Comparison of ENCODE assay signal across 23 mouse cellular contexts in genomic region chr1:52012231-52012630, GRCm38 (mm10). TPM values are rescaled to one million over a fixed set of nuclear protein-coding genes. Genes with fewer than 3 reads are reported as not detected.
A peak's percentile ranks its signal among the peaks of the same experiment; 100 is the strongest.
DNase-seq lines count a peak whose midpoint lies in the region.
"Had no signal": no experiment of that assay in that cellular context is flagged by ENCODE, and none has a peak within 500 bp of the region (broad histone marks: within the 10 kb centered on the region; RNA-seq: fewer than 3 reads in every experiment).

No protein-coding gene starts in this region.

- H3K36me3 ChIP-seq in megakaryocyte, embryonic 14.5 days (replicated peaks; ENCODE audit: low read length) = peaks cover 26% of the 10 kb centered on the region
- H3K36me3 ChIP-seq in splenic B cell, adult 2 months (ENCODE audit: control insufficient read depth, insufficient read depth, low read length, poor library complexity, severe bottlenecking) = no peaks in the 10 kb centered on the region
- H3K36me3 ChIP-seq: embryonic facial prominence, embryonic 13.5 days; forebrain, embryonic 10.5 days; intestine, embryonic 15.5 days; liver, embryonic 12.5 days; midbrain, embryonic 10.5 days had no signal

- H3K9me3 ChIP-seq in megakaryocyte, embryonic 14.5 days = no peaks in the 10 kb centered on the region
- H3K9me3 ChIP-seq: embryonic facial prominence, embryonic 13.5 days; forebrain, embryonic 10.5 days; intestine, embryonic 15.5 days; liver, embryonic 12.5 days; midbrain, embryonic 10.5 days had no signal

- H3K4me3 ChIP-seq in megakaryocyte, embryonic 14.5 days (replicated peaks) = peak overlapping the region; percentile 79
- H3K4me3 ChIP-seq: embryonic facial prominence, embryonic 13.5 days; forebrain, embryonic 10.5 days; intestine, embryonic 15.5 days; liver, embryonic 12.5 days; midbrain, embryonic 10.5 days; myocyte had no signal

- peak; percentile 37 to 43 for DNase-seq in B cell, adult 2 months
- peak; percentile 21 for DNase-seq in T-cell, adult 2 months (ENCODE audit: low spot score)
- DNase-seq in splenic B cell, adult 2 months (ENCODE audit: low read depth, low spot score) = peak; percentile 55
- DNase-seq in cerebellum, adult 18-20 months = no peak
- DNase-seq in urinary bladder, postnatal 36 days (ENCODE audit: low spot score in 2 of 2) = no peak
- DNase-seq: adrenal gland, adult 8-10 months; cerebellum, adult 9-11 months; heart, postnatal 14 days; kidney, adult 8-10 months; kidney, postnatal 10 days; layer of hippocampus, postnatal 36 days; left cerebral cortex, postnatal 4 days; liver, postnatal 0 days; lung, postnatal 36 days; right cerebral cortex, postnatal 25 days; thymus, postnatal 4 days had no signal

- peaks cover 57% of the 10 kb centered on the region for H3K4me1 ChIP-seq in megakaryocyte, embryonic 14.5 days

- no peaks in the 10 kb centered on the region for H3K27me3 ChIP-seq in megakaryocyte, embryonic 14.5 days (replicated peaks)
- no peaks in the 10 kb centered on the region for H3K27me3 ChIP-seq in splenic B cell, adult 2 months (ENCODE audit: control insufficient read depth, insufficient read depth, low read length, poor library complexity, severe bottlenecking)
- H3K27me3 ChIP-seq: intestine, embryonic 15.5 days had no signal

RNA-seq across cellular contexts. Expression of gene Stat4, which starts 25.3 kb away (rescaled TPM):
- 3.0 TPM in 1 of 2 replicates, not detected in the other for polyA plus RNA-seq in megakaryocyte, embryonic 14.5 days (2012; ENCODE audit: insufficient read depth, low replicate concordance)
- polyA plus RNA-seq: myocyte had no signal

Comparison
In these comparisons a context has a peak if more than half of its experiments do, and no peak if none do; other contexts are left out.
1. DNase-seq: peak in B cell, adult 2 months (2 of 2), T-cell, adult 2 months (single experiment) and splenic B cell, adult 2 months (single experiment); none in cerebellum, adult 18-20 months (0 of 2) and urinary bladder, postnatal 36 days (0 of 2).